ENCODE assay signal across 20 mouse cellular contexts in the genomic region with DNA sequence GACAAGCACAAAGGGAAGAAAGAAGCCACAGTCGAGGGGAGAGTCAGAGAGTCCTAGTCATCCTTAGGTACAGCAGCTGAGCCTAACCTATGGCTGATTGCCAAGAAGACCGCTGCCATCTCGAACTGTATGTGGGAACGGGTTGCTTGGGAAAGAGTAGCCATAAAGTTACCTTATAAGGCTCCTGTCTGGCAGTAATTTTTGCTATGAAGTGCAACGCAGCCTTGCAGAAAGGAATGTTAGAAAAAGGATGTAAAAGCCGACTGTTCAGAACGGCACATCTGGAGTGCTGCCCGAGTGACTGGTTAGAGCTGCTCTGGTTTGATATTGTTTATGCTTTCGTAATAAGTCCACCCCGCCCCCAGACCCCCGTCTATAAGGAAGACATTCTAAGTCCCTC. TPM values are rescaled to one million over a fixed set of nuclear protein-coding genes. Genes with fewer than 3 reads are reported as not detected.
DNase-seq lines count a peak whose midpoint lies in the region; ATAC-seq and TF ChIP-seq lines count a peak whose summit lies in the region.
"Had no signal": no experiment of that assay in that cellular context is flagged by ENCODE, and none has a peak within 500 bp of the region (broad histone marks: within the 10 kb centered on the region; RNA-seq: fewer than 3 reads in every experiment).

No protein-coding gene starts in this region.

- TF ChIP-seq CTCF in lung, embryonic 14.5 days (IDR thresholded peaks at IDR 0.05; ENCODE audit: low read depth), result no peak

- intact Hi-C loops in heart, postnatal 25 days (cut with DNase I), result no loop called here

- H3K36me3 ChIP-seq in lung, embryonic 14.5 days (ENCODE audit: insufficient read depth), result no peaks in the 10 kb centered on the region
- H3K36me3 ChIP-seq in embryonic facial prominence, embryonic 13.5 days, result no peaks in the 10 kb centered on the region
- no peaks in the 10 kb centered on the region for H3K36me3 ChIP-seq in kidney, embryonic 14.5 days (ENCODE audit: control insufficient read depth, insufficient read depth, low read length)
- no peaks in the 10 kb centered on the region for H3K36me3 ChIP-seq in limb, embryonic 13.5 days
- H3K36me3 ChIP-seq: heart, embryonic 10.5 days; hindbrain, embryonic 15.5 days; midbrain, embryonic 10.5 days had no signal

- no peaks in the 10 kb centered on the region for H3K9me3 ChIP-seq in lung, embryonic 14.5 days (ENCODE audit: low read depth, low read length)
- H3K9me3 ChIP-seq in embryonic facial prominence, embryonic 13.5 days, result no peaks in the 10 kb centered on the region
- H3K9me3 ChIP-seq in kidney, embryonic 14.5 days (ENCODE audit: control insufficient read depth, low read length), result no peaks in the 10 kb centered on the region
- no peaks in the 10 kb centered on the region for H3K9me3 ChIP-seq in limb, embryonic 13.5 days
- H3K9me3 ChIP-seq: forebrain, embryonic 13.5 days; heart, embryonic 10.5 days; hindbrain, embryonic 15.5 days; midbrain, embryonic 10.5 days had no signal

- H3K4me3 ChIP-seq in lung, embryonic 14.5 days (ENCODE audit: low read depth, low read length), result no peak overlapping the region
- H3K4me3 ChIP-seq in embryonic facial prominence, embryonic 13.5 days, result no peak overlapping the region
- H3K4me3 ChIP-seq in kidney, embryonic 14.5 days (ENCODE audit: low read length), result no peak overlapping the region
- no peak overlapping the region for H3K4me3 ChIP-seq in limb, embryonic 13.5 days
- H3K4me3 ChIP-seq: forebrain, embryonic 13.5 days; heart, embryonic 10.5 days; hindbrain, embryonic 15.5 days; midbrain, embryonic 10.5 days had no signal

- 33% methylated on average over 11 of the region's 11 CpGs for WGBS in lung, embryonic 14.5 days
- 39% methylated on average over 11 of the region's 11 CpGs for WGBS in embryonic facial prominence, embryonic 13.5 days
- 54% methylated on average over 11 of the region's 11 CpGs for WGBS in kidney, embryonic 14.5 days
- WGBS in limb, embryonic 13.5 days, result 20% methylated on average over 11 of the region's 11 CpGs

- DNase-seq in lung, embryonic 14.5 days, result peak; percentile 48
- no peak for DNase-seq in lung, adult 18-20 months
- DNase-seq in heart, postnatal 25 days (ENCODE audit: low spot score), result no peak
- DNase-seq in spleen, adult 18-20 months, result no peak
- DNase-seq: adrenal gland, postnatal 14 days; B cell, adult 2 months; cerebellum, adult 2 months; heart, postnatal 36 days; layer of hippocampus, postnatal 36 days; lung, postnatal 4 days; right cerebral cortex, postnatal 25 days had no signal

- H3K4me1 ChIP-seq in lung, embryonic 14.5 days (ENCODE audit: insufficient read depth), result peaks cover 5% of the 10 kb centered on the region; the same call in 1 of the 2 replicates
- peaks cover 25% of the 10 kb centered on the region for H3K4me1 ChIP-seq in embryonic facial prominence, embryonic 13.5 days
- H3K4me1 ChIP-seq in kidney, embryonic 14.5 days (ENCODE audit: control insufficient read depth, insufficient read depth, low read length), result peaks cover 20% of the 10 kb centered on the region
- peaks cover 39% of the 10 kb centered on the region for H3K4me1 ChIP-seq in limb, embryonic 13.5 days
- H3K4me1 ChIP-seq: forebrain, embryonic 13.5 days; heart, embryonic 10.5 days had no signal

- H3K9ac ChIP-seq in lung, embryonic 14.5 days, result no peak overlapping the region
- H3K9ac ChIP-seq in embryonic facial prominence, embryonic 13.5 days, result no peak overlapping the region
- H3K9ac ChIP-seq in kidney, embryonic 14.5 days (ENCODE audit: low read depth, low read length), result no peak overlapping the region
- no peak overlapping the region for H3K9ac ChIP-seq in limb, embryonic 13.5 days
- H3K9ac ChIP-seq: forebrain, embryonic 13.5 days; hindbrain, embryonic 15.5 days; liver, embryonic 14.5 days had no signal

- 0 out of 2 replicates have a peak, but pooled peaks have one; percentile 35 for ATAC-seq in lung, embryonic 14.5 days (ENCODE audit: insufficient read depth)
- ATAC-seq in embryonic facial prominence, embryonic 13.5 days (ENCODE audit: insufficient number of reproducible peaks, insufficient read depth, low FRiP score, low TSS enrichment, low read depth), result 0 out of 2 replicates have a peak, but pooled peaks have one; percentile 37
- ATAC-seq in kidney, embryonic 14.5 days (ENCODE audit: low FRiP score, low TSS enrichment), result 0 out of 2 replicates have a peak, but pooled peaks have one; percentile 26
- peak; percentile 67 for ATAC-seq in limb, embryonic 13.5 days (ENCODE audit: low FRiP score, low read depth)
- ATAC-seq: activated CD4-positive, CD25-positive, alpha-beta regulatory T cell, adult 4 months; forebrain, embryonic 13.5 days had no signal

- no peaks in the 10 kb centered on the region for H3K27me3 ChIP-seq in lung, embryonic 14.5 days (ENCODE audit: insufficient read depth, low read length)
- no peaks in the 10 kb centered on the region for H3K27me3 ChIP-seq in embryonic facial prominence, embryonic 13.5 days
- H3K27me3 ChIP-seq in kidney, embryonic 14.5 days (ENCODE audit: control insufficient read depth, insufficient read depth, low read length), result no peaks in the 10 kb centered on the region
- peaks cover 4% of the 10 kb centered on the region; the same call in 1 of the 2 replicates for H3K27me3 ChIP-seq in limb, embryonic 13.5 days
- H3K27me3 ChIP-seq: forebrain, embryonic 13.5 days; hindbrain, embryonic 15.5 days had no signal

- H3K27ac ChIP-seq in lung, embryonic 14.5 days (ENCODE audit: low read depth), result no peak overlapping the region
- no peak overlapping the region; the same call in 1 of the 2 replicates for H3K27ac ChIP-seq in embryonic facial prominence, embryonic 13.5 days
- no peak overlapping the region for H3K27ac ChIP-seq in kidney, embryonic 14.5 days (ENCODE audit: low read depth, low read length)
- H3K27ac ChIP-seq in limb, embryonic 13.5 days, result no peak overlapping the region; the same call in 1 of the 2 replicates
- H3K27ac ChIP-seq: forebrain, embryonic 13.5 days; heart, embryonic 10.5 days; hindbrain, embryonic 15.5 days; liver, embryonic 14.5 days; midbrain, embryonic 10.5 days had no signal

- no peak overlapping the region for H3K4me2 ChIP-seq in lung, embryonic 14.5 days
- no peak overlapping the region for H3K4me2 ChIP-seq in embryonic facial prominence, embryonic 13.5 days
- H3K4me2 ChIP-seq in kidney, embryonic 14.5 days (replicated peaks; ENCODE audit: low read depth, low read length), result no peak overlapping the region
- H3K4me2 ChIP-seq in limb, embryonic 13.5 days (replicated peaks), result peak overlapping the region; percentile 38
- H3K4me2 ChIP-seq: forebrain, embryonic 13.5 days; hindbrain, embryonic 15.5 days had no signal

RNA-seq across cellular contexts. Expression of a gene that starts 47.0 kb away (rescaled TPM):
- polyA plus RNA-seq in lung, embryonic 14.5 days (2014; fragmentation: Nextera tagmentation; extraction: Ambion mirVana), result 24.3 and 25.2 TPM in 2 replicates
- 26.5 and 27.9 TPM in 2 replicates for polyA plus RNA-seq in embryonic facial prominence, embryonic 13.5 days (2015; fragmentation: Nextera tagmentation; extraction: Ambion mirVana)
- 26.0 and 33.7 TPM in 2 replicates for polyA plus RNA-seq in kidney, embryonic 14.5 days (2014; fragmentation: Nextera tagmentation; extraction: Ambion mirVana)
- polyA plus RNA-seq in limb, embryonic 13.5 days (2015; fragmentation: Nextera tagmentation; extraction: Ambion mirVana), result 26.5 and 27.9 TPM in 2 replicates
- 10 to 100 TPM in 1 of 2 experiments, 1 to 10 TPM in 1; 9.0 to 11.0 TPM for total RNA-seq in heart, postnatal 25 days (2021)
